20 mouse cellular contexts compared by ENCODE assay signal in genomic region chr2:167848468-167849440, GRCm38 (mm10).
DNase-seq lines count a peak whose midpoint lies in the region; ATAC-seq and TF ChIP-seq lines count a peak whose summit lies in the region.
"Had no signal": no experiment of that assay in that cellular context is flagged by ENCODE, and none has a peak within 500 bp of the region (broad histone marks: within the 10 kb centered on the region; RNA-seq: fewer than 3 reads in every experiment).

No protein-coding gene starts in this region.

- POLR2A ChIA-PET in Patski (lab: Charles Lee), result no interaction called here

- no peaks in the 10 kb centered on the region for H3K27me3 ChIP-seq in kidney, postnatal 0 days (ENCODE audit: insufficient read depth, low read length)
- no peaks in the 10 kb centered on the region for H3K27me3 ChIP-seq in Patski
- no peaks in the 10 kb centered on the region for H3K27me3 ChIP-seq in heart, embryonic 16.5 days (ENCODE audit: control insufficient read depth, insufficient read depth, low read length)
- H3K27me3 ChIP-seq in midbrain, postnatal 0 days (ENCODE audit: insufficient read depth, low read length), result no peaks in the 10 kb centered on the region
- H3K27me3 ChIP-seq: embryonic facial prominence, embryonic 13.5 days; hindbrain, embryonic 13.5 days had no signal

- peak; percentile 97 for DNase-seq in heart, adult 11 months
- no peak for DNase-seq in heart, postnatal 25 days (ENCODE audit: low spot score)
- no peak for DNase-seq in kidney, postnatal 0 days (ENCODE audit: low spot score)
- no peak for DNase-seq in kidney, adult 9 months
- DNase-seq in Patski (ENCODE audit: low read depth, low spot score), result no peak
- no peak for DNase-seq in midbrain, postnatal 0 days (ENCODE audit: low spot score)
- no peak for DNase-seq in spleen, adult 18-20 months
- DNase-seq: adrenal gland, postnatal 14 days; B cell, adult 2 months; cerebellum, adult 8-10 months; gastrocnemius, postnatal 36 days; lung, embryonic 14.5 days; midbrain, embryonic 14.5 days; retina, postnatal 1 day; right cerebral cortex, postnatal 4 days; thymus, adult 2 months had no signal

- H3K36me3 ChIP-seq in kidney, postnatal 0 days (ENCODE audit: insufficient read depth, low read length), result no peaks in the 10 kb centered on the region
- H3K36me3 ChIP-seq in heart, embryonic 16.5 days (ENCODE audit: control insufficient read depth, insufficient read depth), result no peaks in the 10 kb centered on the region
- H3K36me3 ChIP-seq in midbrain, postnatal 0 days (ENCODE audit: insufficient read depth, low read length), result no peaks in the 10 kb centered on the region
- H3K36me3 ChIP-seq: embryonic facial prominence, embryonic 13.5 days; hindbrain, embryonic 13.5 days had no signal

- intact Hi-C loops in heart, postnatal 25 days (cut with DNase I), result no loop called here

- no peak overlapping the region for H3K27ac ChIP-seq in kidney, postnatal 0 days
- H3K27ac ChIP-seq in heart, embryonic 16.5 days (ENCODE audit: low read length), result peak overlapping the region; percentile 37
- H3K27ac ChIP-seq in midbrain, postnatal 0 days (ENCODE audit: low read depth, low read length), result no peak overlapping the region
- H3K27ac ChIP-seq: hindbrain, embryonic 13.5 days had no signal

- in situ Hi-C loops in Patski (cut with MboI; ENCODE audit: low pct_unique_long_range_greater_than_20kb), result no loop called here

- H3K4me1 ChIP-seq in kidney, postnatal 0 days (replicated peaks; ENCODE audit: insufficient read depth, low read length), result peaks cover 20% of the 10 kb centered on the region
- peaks cover 46% of the 10 kb centered on the region for H3K4me1 ChIP-seq in heart, embryonic 16.5 days (ENCODE audit: control insufficient read depth, insufficient read depth, low read length)
- no peaks in the 10 kb centered on the region for H3K4me1 ChIP-seq in midbrain, postnatal 0 days (ENCODE audit: insufficient read depth, low read length)

- 60% methylated on average over 7 of the region's 7 CpGs for WGBS in kidney, postnatal 0 days
- WGBS in heart, embryonic 16.5 days, result 53% methylated on average over 7 of the region's 7 CpGs
- WGBS in midbrain, postnatal 0 days, result 79% methylated on average over 7 of the region's 7 CpGs

- H3K9me3 ChIP-seq in kidney, postnatal 0 days (replicated peaks; ENCODE audit: low read length), result no peaks in the 10 kb centered on the region
- no peaks in the 10 kb centered on the region for H3K9me3 ChIP-seq in heart, embryonic 16.5 days (replicated peaks; ENCODE audit: control insufficient read depth, low read length)
- H3K9me3 ChIP-seq in midbrain, postnatal 0 days (ENCODE audit: low read length), result no peaks in the 10 kb centered on the region
- H3K9me3 ChIP-seq: embryonic facial prominence, embryonic 13.5 days; hindbrain, embryonic 13.5 days had no signal

- CTCF ChIA-PET in Patski (lab: Charles Lee), result interaction anchor here (0.9 to 1.6 kb wide), 2 partner anchors 9 to 164 kb away, joined by 3 read pairs; no protein-coding TSS in a partner anchor

- H3K4me3 ChIP-seq in kidney, postnatal 0 days (replicated peaks; ENCODE audit: low read depth, low read length), result no peak overlapping the region
- H3K4me3 ChIP-seq in heart, embryonic 16.5 days (ENCODE audit: low read length), result no peak overlapping the region
- H3K4me3 ChIP-seq in midbrain, postnatal 0 days (ENCODE audit: low read depth, low read length), result no peak overlapping the region
- H3K4me3 ChIP-seq: embryonic facial prominence, embryonic 13.5 days; hindbrain, embryonic 13.5 days had no signal

- no peak for ATAC-seq in kidney, postnatal 0 days (replicated peaks; ENCODE audit: low FRiP score, low read depth)
- peak; percentile 66 for ATAC-seq in Patski
- ATAC-seq in heart, embryonic 16.5 days (replicated peaks; ENCODE audit: extremely low read depth, insufficient read depth, low FRiP score), result peak; percentile 69
- no peak for ATAC-seq in midbrain, postnatal 0 days (ENCODE audit: low FRiP score)
- ATAC-seq: activated CD4-positive, CD25-positive, alpha-beta regulatory T cell, adult 4 months had no signal

- no peak overlapping the region for H3K9ac ChIP-seq in kidney, postnatal 0 days (ENCODE audit: low read depth, low read length)
- H3K9ac ChIP-seq in heart, embryonic 16.5 days (ENCODE audit: low read length), result 0 out of 2 replicates have a peak overlapping the region, but pooled peaks have one; percentile 15
- no peak overlapping the region for H3K9ac ChIP-seq in midbrain, postnatal 0 days (replicated peaks; ENCODE audit: low read length, poor library complexity, severe bottlenecking)
- H3K9ac ChIP-seq: embryonic facial prominence, embryonic 13.5 days; hindbrain, embryonic 13.5 days; lung, embryonic 14.5 days had no signal

- no peak overlapping the region for H3K4me2 ChIP-seq in kidney, postnatal 0 days (ENCODE audit: low read length)
- no peak overlapping the region for H3K4me2 ChIP-seq in heart, embryonic 16.5 days (ENCODE audit: low read depth, low read length)
- no peak overlapping the region for H3K4me2 ChIP-seq in midbrain, postnatal 0 days (ENCODE audit: low read depth, low read length, poor library complexity, severe bottlenecking)
- H3K4me2 ChIP-seq: embryonic facial prominence, embryonic 13.5 days; hindbrain, embryonic 13.5 days; lung, embryonic 14.5 days had no signal

- TF ChIP-seq CTCF in kidney, postnatal 0 days (IDR thresholded peaks at IDR 0.05; ENCODE audit: low read depth), result peak; percentile 14; the same call in 1 of the 2 replicates
- no peak for TF ChIP-seq CTCF in Patski (IDR thresholded peaks at IDR 0.05)
- no peak for TF ChIP-seq CTCF in midbrain, postnatal 0 days (IDR thresholded peaks at IDR 0.05)

Comparison
In these comparisons a context has a peak if more than half of its experiments do, and no peak if none do; other contexts are left out.
1. ATAC-seq: peak in Patski (single experiment) and heart, embryonic 16.5 days (single experiment); none in kidney, postnatal 0 days (single experiment) and midbrain, postnatal 0 days (single experiment).